Mouse (Mus musculus) G1E-ER4 (cell line): ENCODE results near the gene Smtn. TPM values are rescaled to one million over a fixed set of nuclear protein-coding genes. Genes with fewer than 3 reads are reported as not detected.

Experiments used
- GATA1 ChIP-seq: IDR thresholded peaks from one replicate; pipeline ENCODE4 v1.8.0; 2012; ENCODE audit warnings: low read length, inconsistent platforms
- polyA plus RNA-seq: library from polyadenylated mRNA; stranded (reverse); fragments of >175 nt; gene quantifications from 2 replicates; pipeline ENCODE4 v1.2.3, GENCODE M21; 2012

Gene Smtn
- polyA plus RNA-seq, 1 experiment = not detected

DNA sequence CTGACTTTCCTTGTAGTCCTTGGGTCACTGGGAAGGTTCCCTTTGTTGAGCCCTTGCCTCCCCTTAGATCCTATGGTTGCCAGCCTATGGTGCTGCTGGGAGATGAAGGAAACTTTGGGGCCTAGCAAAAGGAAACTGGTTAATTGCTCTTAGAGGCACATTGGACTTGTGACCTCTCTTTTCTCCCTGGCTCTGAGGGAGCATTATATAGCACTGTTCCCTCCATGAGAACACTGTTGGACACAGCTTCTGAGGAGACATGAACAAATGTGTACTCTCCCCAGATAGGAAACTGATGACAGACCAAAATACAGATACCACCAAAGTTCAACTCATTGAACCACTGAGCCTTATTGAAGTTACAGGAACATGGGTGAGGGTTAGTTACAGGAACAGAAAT, 64.9 kb downstream of the Smtn start:
- no peak for TF ChIP-seq GATA1

DNA sequence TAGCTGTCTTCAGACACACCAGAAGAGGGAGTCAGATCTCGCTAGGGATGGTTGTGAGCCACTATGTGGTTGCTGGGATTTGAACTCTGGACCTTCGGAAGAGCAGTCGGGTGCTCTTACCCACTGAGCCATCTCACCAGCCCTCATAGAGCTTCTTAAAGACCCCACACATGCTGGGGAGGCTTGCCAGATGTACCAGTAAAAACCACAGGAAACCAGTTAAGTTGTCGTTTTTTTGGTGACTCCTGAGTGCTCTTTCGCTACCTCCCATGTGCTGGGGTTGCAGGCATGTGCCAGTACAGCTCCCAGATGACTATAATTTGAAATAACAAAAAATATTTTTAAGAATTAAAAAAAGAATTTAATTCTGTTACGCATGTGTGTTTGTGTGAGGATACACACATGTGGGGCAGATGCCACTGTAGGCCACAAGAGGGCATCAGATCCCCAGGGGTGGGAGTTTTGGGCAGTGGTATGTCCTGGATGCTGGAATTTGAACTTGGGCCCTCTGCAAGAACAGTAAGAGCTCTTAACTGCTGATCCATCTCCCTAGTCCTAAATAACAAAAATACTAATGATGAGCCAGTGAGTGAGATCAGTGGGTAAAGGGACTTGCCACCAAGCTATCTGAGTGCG, 65.8 kb downstream of the Smtn start:
- no peak for TF ChIP-seq GATA1

DNA sequence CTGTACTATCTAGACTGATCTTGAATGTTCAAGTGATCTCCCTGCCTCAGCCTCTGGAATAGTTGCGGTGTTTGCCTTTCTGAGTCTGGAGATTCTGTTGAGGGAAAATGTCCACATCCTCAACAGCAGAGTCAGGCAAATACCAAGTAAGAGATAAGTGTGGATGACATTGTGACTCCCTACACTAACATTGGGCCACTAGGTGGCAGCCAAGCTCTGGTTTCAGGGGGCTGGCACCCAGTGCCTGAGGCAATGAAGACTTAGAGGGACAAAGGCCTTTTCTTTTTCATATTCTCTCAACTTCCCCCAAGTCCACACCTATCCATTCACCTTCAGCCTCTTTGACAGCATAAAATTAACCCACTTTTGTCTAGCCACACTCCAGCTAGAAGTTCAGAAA, 67.9 kb downstream of the Smtn start:
- no peak for TF ChIP-seq GATA1

DNA sequence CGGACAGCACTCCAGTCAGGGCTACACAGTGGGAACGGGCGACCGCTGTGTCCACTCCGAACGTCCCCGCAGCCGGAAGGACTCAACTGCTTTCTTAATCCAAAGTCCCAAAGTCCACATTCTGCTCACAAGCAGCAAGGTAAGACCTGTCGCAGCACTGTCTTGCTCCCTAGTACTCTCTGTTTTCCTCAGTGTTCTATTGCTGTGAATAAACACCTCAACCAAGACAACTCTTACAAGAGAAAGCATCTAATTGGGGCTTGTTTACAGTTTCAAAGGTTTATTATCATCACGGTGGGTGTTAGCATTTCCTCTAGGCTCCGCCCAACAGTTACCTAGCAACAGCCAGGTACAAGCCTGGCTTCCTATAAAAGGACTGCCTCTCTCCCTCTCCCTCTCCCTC, 69.0 kb downstream of the Smtn start:
- TF ChIP-seq GATA1 = no peak

Other genes starting within 250 kb of the Smtn start
- gene Pik3ip1, start 210.2 kb downstream of the Smtn start, polyA plus RNA-seq = 0.17 and 0.24 TPM in 2 replicates
- 27.6 and 33.3 TPM in 2 replicates for gene Limk2, start 131.4 kb downstream of the Smtn start, polyA plus RNA-seq
- gene Rnf185, start 88.2 kb downstream of the Smtn start, polyA plus RNA-seq = 1.8 and 2.1 TPM in 2 replicates
- gene Pla2g3, start 52.3 kb downstream of the Smtn start, polyA plus RNA-seq = 0.02 TPM in 1 of 2 replicates, not detected in the other
- not detected in 2 replicates for gene Inpp5j, start 35.8 kb downstream of the Smtn start, polyA plus RNA-seq
- not detected in 2 replicates for gene Selenom, start 25.9 kb downstream of the Smtn start, polyA plus RNA-seq
- gene Morc2a, start 108.6 kb upstream of the Smtn start, polyA plus RNA-seq = 0.23 and 0.37 TPM in 2 replicates